Mouse (Mus musculus) frontal cortex, postnatal 10 days (tissue): ENCODE measurements around the gene Carnmt1.

Source experiments
- DNase-seq, 2 experiments: peaks; one replicate each; pipeline ENCODE4 v3.0.0; 2022; ENCODE audit warnings: low spot score in 2 of 2, mixed read lengths in 1 of 2

The Carnmt1 gene

DNA sequence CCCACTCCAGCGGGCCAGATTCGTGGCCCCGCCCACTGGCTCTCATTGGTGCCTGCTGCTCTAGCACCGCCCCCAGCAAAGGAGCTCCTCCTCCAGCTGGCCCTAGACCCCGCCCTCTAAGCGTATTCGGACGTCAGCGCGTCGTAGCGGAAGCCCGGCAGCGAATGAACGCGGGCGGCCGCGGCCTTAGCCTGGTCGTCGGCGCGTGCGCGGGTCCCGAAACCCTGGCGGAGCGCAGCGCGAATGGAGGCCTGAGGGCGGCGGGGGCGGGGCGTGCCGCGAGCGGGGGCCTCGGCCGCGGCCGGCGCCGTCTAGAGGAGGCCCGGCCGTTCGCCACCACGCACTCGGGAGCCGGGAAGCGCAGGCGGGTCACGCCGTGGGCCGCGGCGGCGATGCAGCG, at the start of gene Carnmt1:
TSS of gene Carnmt1 (plus strand) at position 157 of the 400 bp plus-strand sequence.
- DNase-seq = peak; percentile 96 to 98

DNA sequence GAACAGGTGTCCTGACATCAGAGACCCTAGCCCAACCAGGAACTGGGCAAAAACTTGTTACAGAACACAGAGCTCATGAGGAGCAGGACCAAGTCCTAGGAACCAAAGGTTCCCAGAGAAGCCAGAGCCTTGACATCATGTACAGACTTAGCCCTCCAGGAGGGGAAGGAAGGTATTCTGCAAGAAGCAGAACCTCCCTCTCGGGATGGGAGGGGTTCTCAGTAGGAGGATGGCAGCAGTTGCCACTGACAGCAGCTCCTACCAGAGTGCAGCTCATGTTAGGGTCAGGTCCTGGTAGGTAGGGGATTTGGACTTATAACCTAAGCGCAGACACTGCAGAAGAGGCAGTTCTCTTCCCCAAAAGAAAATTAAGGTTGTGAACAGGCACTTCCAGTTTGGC, 46.7 kb upstream of the Carnmt1 start:
- DNase-seq = no peak

DNA sequence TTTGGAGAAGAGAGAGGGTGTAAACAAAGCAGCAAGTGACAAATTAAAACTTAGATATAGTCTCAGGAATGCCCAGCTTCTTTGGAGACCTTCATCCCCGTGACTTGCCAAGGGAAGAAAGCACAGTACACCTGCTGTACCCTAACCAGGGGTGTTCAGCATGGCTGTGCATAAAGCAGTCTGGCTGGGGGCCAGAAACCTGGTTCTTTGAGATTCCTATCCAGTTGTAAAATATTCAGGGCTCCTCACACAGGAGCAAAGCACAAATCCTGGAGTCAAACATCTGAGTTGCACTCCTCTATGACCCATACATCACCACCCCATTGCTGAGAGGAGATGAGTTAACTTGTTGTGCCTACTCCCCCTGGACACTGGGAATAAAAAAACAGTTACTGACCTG, 41.0 kb upstream of the Carnmt1 start:
- DNase-seq = no peak

DNA sequence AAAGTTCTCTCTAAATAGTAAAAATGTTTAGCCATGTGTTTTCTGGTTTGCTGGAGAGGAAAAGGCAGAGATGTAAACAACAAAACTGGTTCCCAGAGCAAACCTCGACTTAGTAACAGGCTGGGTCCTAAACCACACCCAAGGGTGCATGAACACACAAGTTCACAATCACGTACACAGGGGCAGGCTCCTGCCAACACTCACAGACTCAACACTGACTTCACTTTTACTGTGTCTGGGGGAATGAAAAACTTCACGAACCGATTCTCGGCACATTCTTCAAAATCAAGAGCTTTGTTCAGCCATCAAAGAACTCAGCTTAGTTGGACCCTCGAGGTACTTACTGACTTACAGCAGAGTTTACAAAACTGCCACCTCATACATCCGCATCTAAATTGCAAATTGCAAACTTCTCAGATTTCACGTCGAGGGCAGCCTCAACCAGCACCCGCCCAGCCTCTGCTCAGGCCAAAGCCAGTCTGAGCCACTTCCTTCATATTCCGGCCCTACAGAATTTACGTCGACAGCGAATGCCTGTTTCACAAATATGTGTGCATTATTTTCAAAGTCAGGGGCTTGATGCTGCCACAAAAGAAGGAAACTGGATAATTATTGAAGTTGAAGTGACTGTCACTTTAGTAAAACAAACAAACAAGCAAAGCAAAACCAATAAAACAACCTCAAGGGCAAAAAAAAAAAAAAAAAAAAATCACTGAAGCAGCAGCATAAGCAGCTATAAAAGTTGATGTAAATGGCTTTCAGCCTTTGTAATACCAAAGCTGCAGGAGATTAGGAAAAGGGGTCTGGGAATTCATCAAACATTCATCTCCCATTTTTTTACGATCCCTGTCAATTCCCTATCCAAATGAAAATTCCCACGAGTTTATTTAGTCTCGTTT, 40.1 kb upstream of the Carnmt1 start:
- DNase-seq = no peak

DNA sequence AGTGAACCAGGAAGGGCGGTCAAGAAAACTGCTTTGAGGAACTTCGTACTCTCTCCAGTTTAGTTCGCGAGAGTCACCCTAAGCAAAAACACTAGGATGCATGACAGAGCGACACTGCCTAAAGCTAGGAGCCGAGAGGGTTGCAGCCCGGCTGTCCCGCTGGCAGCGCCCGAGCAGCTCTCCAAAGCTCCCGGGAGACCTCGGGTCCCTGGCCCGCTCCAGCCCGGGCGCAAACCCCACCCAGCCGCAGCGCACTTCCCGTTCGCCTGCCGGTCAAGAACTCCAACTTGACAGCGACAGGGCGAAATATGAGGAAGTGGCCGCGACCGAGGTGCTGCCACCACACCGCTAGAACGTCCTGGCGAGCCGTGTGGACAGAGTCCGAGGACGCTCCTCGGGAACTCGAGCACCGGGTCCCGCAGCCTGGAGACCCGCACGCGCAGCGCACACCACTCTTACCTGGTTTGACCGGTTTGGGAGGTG, 39.4 kb upstream of the Carnmt1 start:
- peak in 1 of 2 experiments; percentile 43 for DNase-seq

DNA sequence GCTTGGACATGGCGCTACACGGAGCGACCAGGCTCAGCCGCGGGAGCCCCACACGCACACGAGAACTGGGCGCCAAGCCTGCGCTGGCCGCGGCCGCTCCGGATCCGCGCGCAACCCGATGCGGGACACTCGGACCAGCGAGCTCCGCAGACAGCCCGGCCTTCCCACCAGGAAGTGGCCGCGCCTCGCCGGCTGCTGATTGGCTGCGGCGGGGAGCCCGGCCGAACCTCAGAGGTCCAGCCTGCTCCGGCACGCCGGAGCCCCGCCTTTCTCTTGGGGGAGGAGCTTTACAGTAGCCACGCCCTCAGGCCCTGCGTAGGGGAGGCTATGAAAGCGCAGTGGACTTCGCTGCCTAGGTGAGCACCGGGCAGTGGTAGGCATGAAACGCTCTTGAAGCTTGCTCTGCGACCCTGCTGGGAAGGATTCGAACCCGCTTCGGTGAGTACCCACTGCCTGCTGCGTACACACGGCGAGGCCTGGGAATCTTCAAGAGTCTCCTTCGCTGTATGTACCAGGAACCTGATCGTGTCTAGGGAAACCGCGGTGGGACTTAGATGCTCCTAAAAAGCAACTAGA, 38.8 kb upstream of the Carnmt1 start, which contains the start of the genes Ostf1 and Nmrk1:
TSS of gene Ostf1 (minus strand) at position 180 of the 576 bp plus-strand sequence.
TSS of gene Nmrk1 (plus strand) at position 307 of the 576 bp plus-strand sequence.
- DNase-seq = peak; percentile 84 to 92

DNA sequence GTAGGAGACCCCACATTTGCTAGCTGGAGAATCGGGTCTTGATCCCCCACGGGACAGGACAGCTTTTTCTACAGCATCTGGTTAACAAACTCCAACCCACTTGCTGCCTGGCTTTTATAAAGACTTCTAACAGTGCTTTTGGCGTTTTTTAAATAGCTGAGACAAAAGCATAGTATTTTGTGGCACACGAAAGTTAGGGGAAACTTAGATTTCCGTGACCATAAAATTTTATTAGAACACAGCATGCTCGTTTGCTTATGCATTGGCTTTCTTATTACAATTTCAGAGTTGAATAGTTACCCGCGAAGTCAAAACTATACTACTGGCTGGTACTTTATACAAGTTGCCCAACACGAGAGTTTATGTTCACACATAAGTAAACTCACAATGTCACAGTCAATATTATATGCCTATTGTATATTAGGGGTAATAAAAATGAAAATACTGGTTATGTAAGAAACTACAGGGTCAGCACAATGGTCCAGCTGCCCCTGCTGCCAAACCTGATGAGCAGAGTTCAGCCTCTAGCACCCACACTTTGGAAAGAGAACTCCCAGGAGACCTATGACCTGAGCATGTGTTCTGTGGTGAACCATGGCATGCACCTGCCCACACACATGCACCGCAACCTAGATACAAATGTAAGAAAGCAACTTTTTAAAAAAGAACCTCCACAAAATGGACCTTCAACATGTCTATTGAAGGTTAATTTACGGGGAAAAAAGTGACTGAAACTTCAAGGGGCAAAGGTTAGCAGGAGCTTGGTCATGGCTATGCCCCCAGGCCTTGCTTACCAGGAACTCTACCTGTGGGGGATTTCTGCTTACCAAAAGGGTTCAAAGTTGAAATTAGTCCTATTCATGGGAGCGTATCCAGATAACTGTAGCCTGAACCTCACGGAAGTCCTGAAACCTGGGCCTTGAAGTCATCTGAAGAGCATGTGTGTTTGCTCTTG, 38.1 kb upstream of the Carnmt1 start:
- DNase-seq = no peak

DNA sequence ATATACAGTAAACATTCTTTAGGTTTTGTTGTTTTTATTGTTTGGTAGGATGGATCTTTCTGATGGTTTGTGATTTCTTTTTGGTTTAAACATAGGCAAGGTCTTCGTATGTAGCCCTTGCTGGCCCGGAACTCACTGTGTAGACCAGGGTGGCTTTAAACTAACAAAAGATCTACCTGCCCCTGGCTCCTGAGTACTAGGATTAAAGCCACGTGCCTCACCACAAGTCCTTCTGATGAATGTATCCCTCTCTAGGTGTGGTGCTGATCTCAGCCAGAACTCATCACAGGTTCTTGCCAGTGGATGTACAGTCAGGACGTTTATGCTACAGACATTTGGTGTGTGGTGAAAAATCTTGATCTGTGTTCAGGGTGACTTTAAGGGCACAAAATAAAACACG, 32.6 kb upstream of the Carnmt1 start:
- DNase-seq = no peak

DNA sequence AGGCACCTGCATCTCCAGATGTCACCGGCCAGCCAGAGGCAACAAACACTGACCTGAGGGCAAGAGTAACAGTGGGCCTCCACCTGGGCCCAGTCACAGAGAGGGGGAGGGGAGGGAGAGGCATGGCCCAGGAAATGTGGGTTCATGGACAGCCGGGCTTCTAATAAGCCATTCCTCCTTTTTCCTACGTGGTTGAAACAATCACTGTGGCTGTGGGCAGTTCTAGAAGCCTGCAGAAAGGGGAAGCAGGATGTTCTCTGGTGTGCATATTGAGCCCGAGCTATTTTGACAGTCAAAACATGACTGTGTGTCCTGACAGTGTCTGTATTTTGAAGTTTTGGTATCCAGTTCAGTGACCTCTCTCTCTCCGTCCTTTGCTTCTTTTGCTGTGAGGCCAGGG, 31.6 kb upstream of the Carnmt1 start:
- no peak for DNase-seq

DNA sequence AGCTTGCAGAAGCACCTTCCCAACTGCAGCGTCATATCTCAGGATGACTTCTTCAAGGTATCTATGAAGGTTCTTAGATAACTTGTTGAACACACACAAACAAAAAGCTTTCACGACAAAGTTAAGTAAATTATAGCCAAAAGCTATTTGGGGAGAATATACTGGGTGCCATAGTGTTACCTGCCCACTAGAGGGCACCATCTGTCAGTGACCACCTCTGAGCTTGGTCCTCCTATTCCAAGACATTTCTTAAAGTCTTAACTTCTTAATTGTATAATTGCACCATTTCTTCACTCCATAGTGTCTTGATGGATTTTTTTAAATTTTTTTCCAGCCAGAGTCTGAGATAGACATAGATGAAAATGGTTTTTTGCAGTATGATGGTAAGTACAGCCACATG, 31.0 kb upstream of the Carnmt1 start:
- no peak for DNase-seq

DNA sequence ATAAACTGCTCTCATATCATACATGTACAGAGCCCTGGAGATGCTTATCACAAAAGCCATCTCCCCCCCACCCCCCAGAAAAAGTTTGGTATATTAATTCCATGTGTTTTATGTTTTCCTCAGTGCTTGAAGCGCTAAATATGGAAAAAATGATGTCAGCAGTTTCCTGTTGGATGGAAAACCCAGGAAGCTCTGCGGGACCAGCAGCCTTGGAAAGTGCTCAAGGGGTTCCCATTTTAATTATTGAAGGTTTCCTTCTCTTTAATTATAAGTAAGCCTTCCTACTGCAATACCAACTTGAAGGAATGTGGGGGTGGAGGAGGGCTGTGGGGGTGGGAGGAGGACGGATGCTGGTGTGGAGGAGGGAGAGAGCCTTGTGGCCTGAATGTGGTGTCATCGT, 29.6 kb upstream of the Carnmt1 start:
- no peak for DNase-seq

DNA sequence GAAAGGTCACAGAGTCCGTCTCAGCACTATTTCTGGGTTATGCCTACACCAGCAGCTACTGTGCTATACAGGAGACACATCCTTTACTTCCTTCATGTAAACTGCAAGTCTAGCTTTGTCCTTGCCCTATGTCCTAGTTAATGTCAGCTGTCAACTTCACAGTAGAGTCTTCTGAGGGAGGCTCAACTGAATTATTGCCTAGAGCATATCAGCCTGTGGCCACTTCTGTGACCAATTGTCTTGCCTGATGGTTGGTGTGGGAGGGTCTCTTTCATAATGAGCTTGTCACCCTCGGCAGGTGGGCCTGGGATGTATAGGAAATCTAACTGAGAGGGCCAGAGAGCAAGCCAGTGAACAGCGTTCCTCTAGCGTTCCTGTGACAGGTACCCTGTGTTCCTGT, 27.2 kb upstream of the Carnmt1 start:
- DNase-seq = no peak

DNA sequence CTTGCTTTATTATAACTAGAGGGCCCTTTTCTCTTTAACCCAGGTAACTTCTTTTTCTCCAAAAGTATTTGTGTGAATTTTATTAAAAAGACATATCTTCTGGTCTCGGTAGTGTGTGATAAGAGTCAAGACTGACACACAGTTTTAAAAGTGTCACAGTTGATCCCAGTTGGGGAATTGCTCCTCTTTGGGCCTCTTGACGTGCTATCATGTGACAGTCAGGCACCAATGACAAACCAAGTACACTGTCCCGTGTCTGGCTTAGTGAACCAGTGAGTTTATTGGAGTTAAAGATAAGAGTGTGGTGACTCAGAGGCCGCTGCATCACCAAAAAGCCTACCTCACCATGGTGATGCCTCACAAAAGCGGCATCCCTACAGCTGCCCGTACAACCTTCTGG, 26.5 kb upstream of the Carnmt1 start:
- no peak for DNase-seq

DNA sequence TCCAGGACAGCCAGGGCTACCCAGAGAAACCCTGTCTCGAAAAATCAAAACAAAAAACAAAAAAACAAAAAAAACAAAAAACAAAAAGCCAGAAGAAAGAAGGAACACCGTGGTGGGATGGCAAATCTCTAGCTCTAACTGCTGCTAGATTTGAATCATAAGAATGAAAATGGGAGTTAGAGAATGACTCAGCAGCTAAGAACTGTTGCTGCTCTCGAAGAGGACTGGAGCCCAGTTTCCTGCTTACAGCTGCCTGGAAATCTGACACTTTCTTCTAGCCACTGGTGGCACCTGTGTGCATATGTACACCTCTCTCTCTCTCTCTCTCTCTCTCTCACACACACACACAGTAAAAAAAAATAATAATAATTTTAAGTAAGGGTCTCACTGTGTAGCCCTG, 24.2 kb upstream of the Carnmt1 start:
- no peak for DNase-seq

DNA sequence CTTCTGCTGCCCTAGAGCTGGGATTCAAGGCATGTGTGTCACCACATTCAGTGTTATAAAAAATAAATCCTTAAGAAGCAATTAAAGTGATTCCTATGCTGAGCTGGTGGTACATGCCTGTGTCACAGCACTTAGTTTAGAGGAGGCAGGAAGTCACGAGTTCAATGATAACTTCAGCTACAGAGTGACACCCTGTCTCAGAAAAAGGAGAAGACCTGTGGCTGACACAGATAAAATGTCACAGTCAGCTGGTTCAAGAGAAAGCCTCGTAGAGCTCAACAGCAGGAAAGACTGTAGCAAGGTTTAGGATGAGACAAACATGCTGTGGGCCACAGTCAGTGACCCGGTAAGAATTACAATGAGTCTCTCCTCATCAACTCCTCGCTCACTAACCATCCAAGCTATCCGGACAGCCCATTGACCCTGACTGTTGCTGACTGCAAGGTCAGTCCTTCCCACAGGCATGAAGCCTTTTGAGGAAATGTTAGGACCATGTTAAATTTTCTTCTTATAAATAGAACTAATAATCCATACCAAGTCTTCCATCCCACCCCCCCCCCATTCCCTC, 23.6 kb upstream of the Carnmt1 start:
- no peak for DNase-seq

DNA sequence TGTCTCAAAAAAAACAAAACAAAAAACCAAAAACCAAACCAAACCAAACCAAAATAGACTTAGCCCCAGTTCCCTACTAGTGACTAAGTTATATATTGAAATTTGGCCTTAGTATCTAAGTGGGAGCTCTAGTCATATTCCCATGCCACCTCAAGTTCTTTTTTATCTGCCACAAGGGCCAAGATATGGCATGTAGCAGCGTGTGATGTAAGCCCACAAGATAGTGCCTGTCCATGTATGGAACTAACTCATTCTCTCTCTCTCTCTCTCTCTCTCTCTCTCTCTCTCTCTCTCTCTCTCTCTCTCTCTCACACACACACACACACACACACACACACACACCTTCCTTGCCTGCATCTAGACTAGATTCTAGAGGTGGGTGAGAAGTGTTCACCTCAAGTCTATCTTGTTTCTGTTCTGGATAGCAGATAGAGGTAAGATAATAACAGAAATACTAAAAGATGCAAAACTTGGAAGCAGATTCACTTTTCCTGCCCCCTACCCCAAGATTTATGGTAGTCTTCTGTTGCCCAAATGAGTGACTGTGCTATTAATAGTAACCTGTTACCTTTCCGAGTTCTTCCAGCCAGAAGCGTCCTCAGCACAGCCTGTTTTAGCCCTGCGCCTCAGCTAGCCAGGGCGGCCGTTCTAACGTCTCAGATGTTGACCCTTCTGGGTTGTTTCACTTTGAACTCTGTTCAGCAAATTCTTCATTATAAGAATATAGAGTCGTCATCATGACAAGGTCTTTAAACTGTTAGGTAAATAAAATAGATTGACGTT, 22.6 kb upstream of the Carnmt1 start:
- DNase-seq = no peak

DNA sequence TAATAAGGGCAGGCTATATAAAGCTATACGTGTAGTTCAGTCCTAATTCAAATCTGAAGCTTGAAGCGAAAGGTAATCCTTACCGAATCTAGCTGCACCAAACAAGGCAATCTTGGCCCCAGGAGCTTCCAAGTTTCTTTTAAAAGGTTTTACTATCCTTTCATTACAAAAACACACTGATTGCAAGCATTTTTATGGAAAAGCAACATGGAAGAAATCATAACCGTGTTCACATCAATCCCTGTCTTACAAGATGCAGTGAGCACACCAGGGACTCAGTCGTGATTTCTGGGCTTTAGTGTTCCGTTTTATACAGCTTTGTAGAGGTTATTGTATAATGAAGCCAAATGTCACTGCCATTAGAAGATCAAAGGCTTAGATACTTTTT, 22.0 kb upstream of the Carnmt1 start:
- DNase-seq = no peak

DNA sequence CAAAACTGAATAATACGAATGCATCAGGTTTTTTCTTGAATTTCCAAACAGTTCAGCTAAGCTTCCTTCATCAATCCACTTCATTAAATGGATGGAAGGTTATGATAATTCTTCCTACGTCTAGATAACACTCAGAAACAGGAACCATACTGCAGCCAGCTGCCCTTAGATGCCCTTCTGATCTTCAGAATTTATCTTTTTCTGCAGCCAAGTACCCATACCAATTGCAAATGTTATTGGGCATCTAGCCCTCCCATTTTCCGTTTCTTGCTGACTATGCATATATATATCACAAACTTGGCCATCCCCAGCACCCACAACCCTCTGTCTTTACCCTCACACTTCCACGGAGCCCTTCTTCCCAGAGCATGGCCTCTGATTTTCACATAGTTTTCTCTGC, 20.6 kb upstream of the Carnmt1 start:
- DNase-seq = no peak

DNA sequence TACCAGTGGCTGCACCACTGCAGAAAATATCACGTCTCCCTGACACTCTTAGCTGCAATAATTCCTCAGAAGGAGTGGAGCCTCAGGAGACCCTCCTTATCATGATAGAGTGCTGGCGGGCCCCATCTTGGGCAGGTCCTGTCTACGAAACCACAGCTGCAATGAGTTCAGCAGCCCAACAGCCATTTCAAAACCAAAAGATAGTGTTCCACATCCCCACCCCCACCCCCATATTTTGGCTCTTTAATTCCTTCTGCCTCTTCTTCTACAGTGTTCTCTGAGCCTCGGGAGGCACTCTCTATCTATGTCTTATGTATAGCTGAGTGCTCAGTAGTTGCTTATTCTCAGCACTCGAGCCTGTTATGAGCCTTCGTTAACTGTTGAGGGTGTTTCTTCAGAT, 20.1 kb upstream of the Carnmt1 start:
- no peak for DNase-seq

DNA sequence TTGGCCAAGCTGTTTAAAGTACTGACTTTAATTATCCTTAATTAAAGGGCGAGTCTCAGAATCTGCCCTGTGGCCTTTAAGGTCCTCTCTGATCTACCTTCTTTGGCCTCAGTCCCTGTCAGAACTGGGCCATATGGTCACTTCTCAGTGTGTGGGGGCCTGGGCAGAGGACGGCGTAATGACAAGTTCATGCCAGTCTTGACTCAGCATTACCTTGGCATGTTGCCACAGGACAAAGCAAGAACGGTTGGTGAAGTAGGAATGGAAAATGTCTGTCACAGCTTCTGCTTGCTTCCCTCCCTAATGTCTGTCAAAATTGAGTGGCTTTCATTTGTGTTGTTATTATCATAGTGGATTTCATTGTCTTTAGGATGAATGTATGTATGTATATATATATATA, 18.0 kb upstream of the Carnmt1 start:
- DNase-seq = no peak

DNA sequence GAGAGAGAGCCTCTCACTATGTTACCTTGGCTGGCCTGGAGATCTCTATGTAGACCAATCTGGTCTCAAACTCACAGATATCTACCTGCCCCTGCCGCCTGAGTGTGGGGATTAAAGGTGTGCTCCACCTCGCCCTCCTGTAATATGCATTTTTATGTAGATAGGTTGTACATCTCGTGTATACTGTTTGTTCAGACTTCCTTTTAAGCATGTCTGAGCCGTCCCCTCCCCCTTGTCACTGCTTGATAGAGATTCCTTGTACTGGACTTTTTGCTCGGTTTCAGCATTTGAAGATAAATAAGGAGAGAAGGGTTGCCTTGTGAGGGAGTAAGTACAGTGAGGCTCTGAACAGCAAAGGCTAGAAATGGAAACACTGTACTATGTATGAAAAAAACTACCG, 17.5 kb upstream of the Carnmt1 start:
- DNase-seq = no peak
